Mouse (Mus musculus) midbrain, postnatal 0 days (tissue): ENCODE data around the gene Pls3. TPM values are rescaled to one million over a fixed set of nuclear protein-coding genes. Genes with fewer than 3 reads are reported as not detected.
A peak's percentile ranks its signal among the peaks of the same experiment; 100 is the strongest.
"Not testable (repeated sequence)": the region's sequence is repeated elsewhere in the genome, so short reads cannot be mapped to it uniquely, and the experiment has no call there.

Experiments used
- ATAC-seq: fragments of 200-750 bp; cut with Nextera tagmentation; 2 replicates; pipeline ENCODE4 v1.8.0; 2017; ENCODE audit warnings: moderate number of reproducible peaks, mild to moderate bottlenecking, moderate TSS enrichment, moderate library complexity; ENCODE audit not compliant: low FRiP score
- DNase-seq: peaks from one replicate; pipeline ENCODE4 v3.0.0-alpha.2; 2015; ENCODE audit warnings: low spot score
- H3K27ac ChIP-seq: fragments of 300-500 bp; sonication (generic); 2 replicates; pipeline ENCODE4 v1.5.1; 2014; ENCODE audit warnings: low read depth, mild to moderate bottlenecking, low read length, mixed read lengths
- H3K27me3 ChIP-seq: fragments of 300-500 bp; sonication (generic); 2 replicates; pipeline ENCODE4 v1.6.1; 2014; ENCODE audit warnings: low read length, control low read depth, mixed read lengths; ENCODE audit not compliant: insufficient read depth
- H3K36me3 ChIP-seq: fragments of 300-500 bp; sonication (generic); 2 replicates; pipeline ENCODE4 v1.6.1; 2014; ENCODE audit warnings: low read length, control low read depth, mixed read lengths; ENCODE audit not compliant: insufficient read depth
- H3K4me1 ChIP-seq: fragments of 300-500 bp; sonication (generic); 2 replicates; pipeline ENCODE4 v1.6.1; 2014; ENCODE audit warnings: mild to moderate bottlenecking, control low read depth, antibody characterized with exemption, low read length, mixed read lengths; ENCODE audit not compliant: insufficient read depth
- H3K4me2 ChIP-seq: fragments of 300-500 bp; sonication (generic); 2 replicates; pipeline ENCODE4 v1.6.1; 2014; ENCODE audit warnings: low read depth, mild to moderate bottlenecking, low read length, mixed read lengths; ENCODE audit not compliant: poor library complexity, severe bottlenecking
- H3K4me3 ChIP-seq: fragments of 300-500 bp; sonication (generic); 2 replicates; pipeline ENCODE4 v1.5.1; 2014; ENCODE audit warnings: low read depth, mild to moderate bottlenecking, low read length, moderate library complexity
- H3K9ac ChIP-seq: fragments of 300-500 bp; sonication (generic); replicated peaks from 2 replicates; pipeline ENCODE4 v1.6.1; 2014; ENCODE audit warnings: mild to moderate bottlenecking, low read length, moderate library complexity, mixed read lengths; ENCODE audit not compliant: poor library complexity, severe bottlenecking
- H3K9me3 ChIP-seq: fragments of 300-500 bp; sonication (generic); 2 replicates; pipeline ENCODE4 v1.6.1; 2016; ENCODE audit warnings: low read length, control low read depth
- CTCF ChIP-seq: IDR thresholded peaks from 2 replicates; pipeline ENCODE4 v1.5.1; 2016; ENCODE audit warnings: antibody characterized with exemption, mild to moderate bottlenecking
- WGBS: fragments of 180-500 bp; shearing (Covaris S2); extraction: QIAGEN DNeasy Blood & Tissue Kit; methylation state at CpG from one replicate; pipeline ENCODE4 v1.1.7; 2014; 5-methylcytosine and 5-hydroxymethylcytosine counted together
- polyA plus RNA-seq: library from polyadenylated mRNA; unstranded; fragments of >200 nt; fragmentation: Nextera tagmentation; extraction: Ambion mirVana; gene quantifications from 2 replicates; pipeline ENCODE4 v1.2.1, GENCODE M21; 2015
- total RNA-seq: library from RNA; depleted of rRNA; stranded (reverse); fragments of >200 nt; gene quantifications from 2 replicates; pipeline ENCODE4 v1.2.3, GENCODE M21; 2014

The Pls3 gene
- total and polyA plus RNA-seq, 2 experiments from 2014 or later = 12.8 to 29.3 TPM

- not testable (repeated sequence) for H3K4me3 ChIP-seq, H3K27ac ChIP-seq, H3K9me3 ChIP-seq, H3K4me1 ChIP-seq, H3K36me3 ChIP-seq, H3K27me3 ChIP-seq, ATAC-seq, H3K4me2 ChIP-seq, H3K9ac ChIP-seq
- 70% methylated on average over 9 of the region's 10 CpGs for WGBS
- peak; percentile 22 for DNase-seq
- peak; percentile 50 for TF ChIP-seq CTCF
These were observed 125.7 kb downstream of the Pls3 start for GRCm38 (mm10) chrX:75749312-75749711.

- H3K4me1 ChIP-seq, ATAC-seq, H3K4me2 ChIP-seq, H3K9ac ChIP-seq, H3K4me3 ChIP-seq, H3K27me3 ChIP-seq, H3K27ac ChIP-seq, H3K36me3 ChIP-seq, H3K9me3 ChIP-seq: not testable (repeated sequence)
- peak; percentile 48 for TF ChIP-seq CTCF
- peak; percentile 33 for DNase-seq
- WGBS = 53% methylated on average over 6 of the region's 14 CpGs
These were observed 130.5 kb downstream of the Pls3 start for GRCm38 (mm10) chrX:75744466-75744865.

GRCm38 (mm10) chrX:75739464-75739863 is 135.5 kb downstream of the Pls3 start:
- not testable (repeated sequence) for H3K27ac ChIP-seq, H3K27me3 ChIP-seq, H3K4me3 ChIP-seq, H3K4me2 ChIP-seq, H3K9ac ChIP-seq, H3K4me1 ChIP-seq, ATAC-seq, H3K9me3 ChIP-seq, H3K36me3 ChIP-seq, DNase-seq
- 100% methylated on average over 1 of the region's 8 CpGs for WGBS
